Mouse (Mus musculus) T-cell, adult 66 days (primary cell): ENCODE measurements around the gene Brcc3. TPM values are rescaled to one million over a fixed set of nuclear protein-coding genes. Genes with fewer than 3 reads are reported as not detected.

ENCODE experiments used
- total RNA-seq, 2 experiments: library from RNA; stranded (reverse); gene quantifications; 3 replicates in 1 of 2; 4 replicates in 1 of 2; pipeline ENCODE4 v1.2.4; 2023

Gene Brcc3
- total RNA-seq, result 10 to 100 TPM; 29.5 to 32.8 TPM

DNA sequence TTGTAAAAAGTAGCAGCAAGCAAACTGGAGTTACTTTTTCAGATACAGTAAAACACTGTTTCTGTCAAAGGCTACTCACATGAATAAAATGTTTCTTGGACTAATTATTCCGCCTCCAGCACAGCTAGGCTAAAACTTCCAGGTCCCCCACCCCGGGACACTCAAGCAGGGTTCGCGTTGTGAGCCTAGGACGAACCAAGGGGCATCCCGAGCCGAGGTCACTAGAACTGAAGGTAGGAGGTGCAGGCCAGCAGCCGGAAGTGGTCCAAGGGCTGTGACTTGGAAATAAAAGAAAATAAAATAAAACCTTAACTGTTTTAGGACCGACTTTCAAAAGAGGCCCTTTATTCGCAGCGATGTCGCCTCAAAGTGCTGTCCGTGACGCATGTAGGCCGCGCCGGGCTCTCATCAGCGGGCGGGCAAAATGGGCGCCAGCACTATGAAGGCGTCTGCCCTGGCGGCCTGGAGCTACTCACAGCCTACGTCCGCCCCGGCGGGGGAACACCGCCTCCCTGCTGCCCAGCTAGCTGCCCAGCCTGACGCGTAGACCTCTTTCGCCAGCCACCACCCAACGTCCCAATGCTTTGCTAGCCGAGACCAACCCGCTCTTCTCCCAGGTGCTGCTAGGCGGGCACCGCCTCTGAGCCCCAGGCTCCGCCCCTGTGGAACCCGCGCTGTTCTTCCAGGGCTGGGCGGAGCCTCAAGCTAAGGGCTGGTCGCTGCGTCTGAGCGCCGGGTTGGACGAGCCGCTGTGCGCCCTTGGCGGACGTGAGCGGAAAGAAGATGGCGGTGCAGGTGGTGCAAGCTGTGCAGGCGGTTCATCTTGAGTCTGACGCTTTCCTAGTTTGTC, at the start of gene Brcc3, which contains the start of the genes Cmc4 and Mtcp1:
Brcc3 (plus strand) TSS at position 693 of the 850 bp plus-strand sequence.
Cmc4 (minus strand) TSS at position 649 of the 850 bp plus-strand sequence.
Mtcp1 (minus strand) TSS at position 653 of the 850 bp plus-strand sequence.

DNA sequence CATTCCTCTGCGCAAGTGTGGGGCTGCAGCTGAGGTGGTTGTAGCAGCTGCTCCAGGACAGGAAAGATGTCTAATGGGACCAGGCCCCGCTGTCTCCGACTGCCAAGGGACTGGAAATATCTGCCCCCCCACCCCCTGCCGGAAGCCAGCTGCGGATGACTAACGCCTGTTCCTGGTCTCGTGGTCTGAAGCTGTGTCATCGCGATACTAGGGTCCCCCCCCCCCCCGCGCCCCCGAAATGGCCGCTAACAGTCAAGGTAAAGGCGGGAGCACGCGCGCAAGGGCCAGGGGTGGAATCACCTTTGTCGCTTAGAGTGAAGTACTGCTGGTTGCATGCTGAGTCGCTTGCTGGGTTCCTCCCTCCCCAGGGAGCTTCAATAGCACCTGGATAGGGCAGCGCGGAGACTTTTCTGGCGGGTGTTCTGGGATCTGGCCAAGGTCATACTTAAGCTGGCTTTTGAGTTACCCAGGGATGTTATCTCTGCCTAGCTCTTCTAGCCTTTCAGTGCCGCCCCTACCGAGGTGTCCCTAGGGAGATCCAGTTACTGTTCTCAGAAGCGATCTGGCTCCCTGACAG, 34.1 kb upstream of the Brcc3 start, which contains the start of the genes Fundc2 and F8:
Fundc2 (plus strand) TSS at position 205 of the 577 bp plus-strand sequence.
F8 (minus strand) TSS at position 421 of the 577 bp plus-strand sequence.

Other genes with a start within 250 kb of the Brcc3 start
- 10 to 100 TPM; 21.2 to 33.8 TPM for gene Fundc2, start 34.2 kb upstream of the Brcc3 start, total RNA-seq
- under 1 TPM; 0.30 to 0.47 TPM for gene F8, start 34.0 kb upstream of the Brcc3 start, total RNA-seq
- 10 to 100 TPM; 13.9 to 14.2 TPM for gene Cmc4, start within 50 bp of the Brcc3 start, total RNA-seq
- 10 to 100 TPM; 14.0 to 17.3 TPM for gene Mtcp1, start within 50 bp of the Brcc3 start, total RNA-seq
- 10 to 100 TPM; 67.4 to 76.3 TPM for gene Vbp1, start 97.7 kb downstream of the Brcc3 start, total RNA-seq
- under 1 TPM; 0.15 to 0.20 TPM for gene Rab39b, start 161.6 kb downstream of the Brcc3 start, total RNA-seq